Mouse (Mus musculus) kidney, adult 8-10 months (tissue): ENCODE data around the gene Zbtb38.
A peak's percentile ranks its signal among the peaks of the same experiment; 100 is the strongest.
"Not testable (repeated sequence)": the region's sequence is repeated elsewhere in the genome, so short reads cannot be mapped to it uniquely, and the experiment has no call there.

Experiments
- DNase-seq, 2 experiments: peaks; one replicate each; pipeline ENCODE4 v3.0.0; 2022

Zbtb38 gene

DNA sequence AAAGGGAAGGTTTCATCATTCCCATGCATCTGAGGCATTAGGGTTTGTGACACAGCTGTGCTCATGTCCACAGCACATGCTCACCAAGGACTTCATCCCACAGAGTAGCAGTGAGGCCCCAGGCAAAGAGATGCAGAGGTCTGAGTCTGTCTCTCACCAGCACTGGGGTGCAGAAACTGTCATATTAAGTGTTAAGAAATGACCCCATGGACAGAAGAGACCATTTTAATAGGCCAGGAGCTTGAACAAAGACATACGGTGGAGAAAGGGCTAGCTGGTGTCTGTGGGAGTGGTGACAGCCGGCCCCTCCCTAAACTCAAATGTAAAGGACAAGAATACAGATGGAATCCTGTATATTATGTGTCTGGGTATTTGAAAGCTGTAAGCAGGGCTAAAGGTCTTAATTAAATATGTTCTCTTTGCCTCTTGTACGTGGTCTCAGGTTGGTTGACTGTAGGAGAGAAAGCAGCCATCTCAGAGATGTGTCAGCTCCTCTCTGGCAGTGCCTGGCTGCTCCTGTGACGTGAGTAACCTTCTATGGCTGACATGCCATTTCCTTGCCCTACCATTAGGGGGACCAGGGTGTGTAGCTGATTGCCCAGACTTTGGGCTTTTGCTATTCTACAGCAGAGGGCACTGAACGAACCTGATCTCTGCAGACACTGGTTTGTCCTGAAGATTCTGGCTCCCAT lies 77.4 kb downstream of the Zbtb38 start:
- peak; percentile 48 to 61 for DNase-seq

DNA sequence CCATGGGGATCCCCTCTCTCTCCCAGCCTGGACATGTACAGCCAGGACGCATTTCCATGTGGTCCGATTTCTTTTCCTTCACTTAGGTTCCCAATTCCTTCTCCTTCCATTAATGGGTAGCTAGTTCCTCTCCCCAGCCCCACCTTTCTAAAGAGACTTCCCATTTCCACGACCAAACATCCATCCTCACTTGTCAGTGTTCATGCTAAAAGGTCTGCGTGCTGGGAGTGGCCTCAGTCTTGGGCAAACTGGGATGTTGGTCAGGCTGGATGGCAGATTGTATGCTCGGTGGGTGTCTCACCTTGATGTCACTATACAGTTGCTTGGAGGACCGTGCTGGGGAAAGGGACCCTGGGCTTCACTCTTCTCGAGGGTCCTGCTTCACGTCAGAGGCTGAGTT lies 78.3 kb downstream of the Zbtb38 start:
- DNase-seq = no peak

DNA sequence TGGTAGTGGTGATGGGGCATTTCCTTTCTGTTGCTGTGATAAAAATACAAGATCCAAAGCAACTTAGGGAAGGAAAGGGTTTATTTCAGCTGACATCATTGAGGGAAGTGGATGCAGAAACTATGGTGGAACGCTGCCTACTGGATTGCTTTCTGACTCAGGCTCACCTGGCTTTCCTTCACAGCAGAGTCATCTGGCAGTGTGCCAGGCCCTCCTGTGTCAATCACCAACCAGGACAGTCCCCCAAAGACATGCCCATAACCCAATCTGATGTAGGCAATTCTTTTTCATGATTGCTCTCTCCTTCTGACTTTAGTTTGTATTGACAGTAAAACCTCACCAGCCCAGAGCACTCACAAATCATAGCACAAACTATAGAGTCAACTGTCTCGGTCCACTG lies 80.2 kb downstream of the Zbtb38 start:
- no peak for DNase-seq

DNA sequence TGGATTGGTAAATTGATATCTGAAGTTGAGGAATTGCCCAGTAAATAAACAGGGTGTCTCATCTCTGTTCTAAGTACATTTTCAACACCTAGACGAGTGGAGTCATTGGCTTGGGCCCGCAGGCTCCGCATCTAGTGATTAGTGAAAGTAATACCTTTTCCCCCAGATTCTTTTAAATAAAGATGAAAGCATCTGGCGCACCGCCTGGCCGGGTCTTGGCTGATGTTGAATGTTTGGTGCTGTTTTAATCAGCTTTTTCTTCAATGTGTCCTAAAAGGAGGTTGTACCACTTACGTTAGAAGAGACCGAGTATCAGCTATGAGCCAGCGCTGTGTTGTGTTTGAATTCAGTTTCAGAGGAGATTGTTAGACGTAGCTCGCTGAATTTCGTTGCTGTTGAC lies 81.4 kb downstream of the Zbtb38 start:
- no peak for DNase-seq

DNA sequence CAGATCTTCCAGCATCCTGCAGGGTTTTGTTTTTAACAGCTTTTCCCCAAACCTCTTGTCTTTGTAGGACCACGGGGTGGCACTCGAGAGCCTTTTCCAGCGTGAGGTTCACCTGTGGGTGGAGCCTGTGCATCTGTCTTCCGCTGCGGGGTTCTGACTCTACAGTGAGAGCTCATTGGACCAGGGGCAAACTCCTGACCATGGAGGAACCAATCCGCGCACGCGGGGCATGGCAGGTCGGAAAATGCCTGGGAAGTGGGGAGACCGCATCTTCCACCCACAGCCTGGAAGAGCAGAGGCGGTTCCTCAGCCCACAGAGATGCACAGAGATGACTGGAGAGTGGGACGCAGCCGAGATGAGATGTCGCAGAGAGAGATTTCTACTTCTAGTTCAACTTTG lies 82.8 kb downstream of the Zbtb38 start:
- peak; percentile 95 to 97 for DNase-seq

DNA sequence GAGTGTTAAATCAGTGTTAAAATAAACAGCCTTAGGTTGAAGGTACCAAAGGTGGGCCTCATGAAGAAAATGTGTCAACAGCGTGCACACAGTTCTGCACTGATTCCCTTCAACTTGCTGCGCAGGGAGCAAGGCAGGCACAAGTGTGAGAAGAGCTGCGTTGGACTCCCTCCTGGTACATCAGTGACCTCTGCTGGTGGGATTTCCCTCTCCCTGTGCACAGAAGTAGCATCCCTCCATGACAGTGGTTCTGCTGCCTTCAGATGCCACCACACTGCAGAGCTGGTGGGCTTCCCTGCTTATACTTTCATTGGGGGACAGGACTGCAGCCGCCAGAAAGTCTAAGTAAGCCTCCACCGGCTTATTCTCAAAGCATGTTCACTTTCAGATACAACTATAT lies 84.0 kb downstream of the Zbtb38 start:
- DNase-seq = peak; percentile 31 to 67

DNA sequence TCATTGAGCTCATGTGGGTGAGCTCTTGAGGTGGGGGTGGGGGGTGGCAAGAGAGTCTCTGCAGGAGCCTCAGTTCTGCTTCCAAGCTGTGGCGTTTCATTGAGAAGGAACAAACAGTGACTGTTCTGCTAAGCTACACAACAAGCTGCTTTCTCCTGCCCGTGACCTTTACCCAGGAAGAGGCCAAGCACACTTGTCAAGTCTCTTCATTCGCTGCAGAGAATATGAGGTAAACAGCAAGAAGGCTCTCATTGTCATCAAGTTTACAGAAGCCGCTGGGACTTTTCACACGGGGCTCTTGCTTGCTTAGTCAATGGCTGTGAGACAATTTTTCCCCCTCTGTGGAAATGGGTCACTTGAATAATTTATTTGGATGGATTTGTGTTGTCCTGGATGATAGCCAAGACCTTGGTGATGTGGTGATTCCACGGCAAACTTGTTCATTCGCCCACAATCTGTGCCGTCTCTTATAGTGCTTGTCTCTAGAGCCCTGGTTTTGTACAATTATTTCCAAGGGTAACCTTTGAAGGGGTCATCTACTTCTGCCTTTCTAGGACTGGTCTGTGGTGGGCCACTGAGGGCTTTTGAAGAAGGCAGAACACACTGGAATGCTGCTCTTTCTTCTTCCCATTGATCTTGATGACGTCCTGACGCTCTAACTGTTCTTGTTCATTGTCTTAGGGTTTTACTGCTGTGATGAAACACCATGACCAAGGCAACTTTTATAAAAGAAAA lies 92.0 kb downstream of the Zbtb38 start:
- DNase-seq = no peak

DNA sequence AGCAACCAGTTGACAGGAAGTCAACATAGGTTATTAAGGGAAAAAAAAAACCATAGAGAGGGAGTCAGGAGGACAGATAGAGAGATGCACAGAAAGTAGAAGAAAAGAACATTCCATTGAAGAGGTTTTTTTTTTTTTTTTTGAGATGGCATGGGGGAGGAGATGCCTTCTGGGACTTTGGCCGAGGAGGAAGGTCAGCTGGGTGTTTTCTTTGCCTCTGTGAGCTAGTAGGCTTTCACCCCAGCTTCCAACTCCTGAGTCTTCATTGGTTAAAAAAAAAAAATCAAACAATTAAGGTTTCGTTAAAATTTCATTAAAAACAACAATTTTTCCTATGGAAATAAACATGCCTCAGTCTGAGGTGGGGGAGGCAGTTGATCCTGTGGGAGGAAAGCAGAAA lies 92.8 kb downstream of the Zbtb38 start:
- DNase-seq = peak in 1 of 2 experiments; percentile 18

DNA sequence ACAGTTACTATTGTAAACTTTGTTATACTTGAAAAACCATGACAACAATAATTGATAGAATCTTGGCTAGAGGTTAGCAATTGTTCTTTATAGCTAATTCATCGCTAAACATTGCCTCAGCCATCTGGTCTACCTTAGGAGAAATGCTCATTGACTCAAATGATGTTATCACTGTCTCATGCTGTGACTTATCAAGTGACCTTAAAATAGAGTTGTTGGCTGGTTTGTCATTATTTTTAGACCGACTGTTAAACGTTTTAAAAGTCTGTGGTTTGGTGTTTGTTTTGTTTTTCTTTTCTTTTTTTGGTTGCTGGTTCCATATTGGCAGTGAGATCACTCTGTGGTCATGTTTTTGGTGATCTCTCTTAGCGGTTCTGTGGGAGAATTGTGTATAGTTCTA lies 99.1 kb downstream of the Zbtb38 start:
- no peak for DNase-seq

DNA sequence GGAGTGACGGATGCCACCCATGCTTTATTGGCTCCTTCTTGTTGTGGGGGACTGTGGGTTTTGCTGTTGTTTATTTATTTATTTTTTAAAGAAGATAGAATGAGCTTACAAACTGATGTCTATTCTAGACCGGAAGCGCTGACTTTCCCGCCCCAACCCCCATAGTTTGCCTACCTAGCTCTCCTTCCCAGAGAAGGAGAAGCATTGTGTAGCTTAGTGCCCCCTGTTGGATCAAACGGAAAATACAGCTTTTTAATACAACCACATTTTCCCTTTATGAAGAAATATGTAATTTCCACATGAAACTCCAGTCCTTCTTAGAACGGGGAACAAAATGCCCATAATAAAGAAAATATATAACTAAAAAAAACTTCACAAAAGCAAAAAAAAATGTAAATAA lies 99.9 kb downstream of the Zbtb38 start:
- DNase-seq = no peak

DNA sequence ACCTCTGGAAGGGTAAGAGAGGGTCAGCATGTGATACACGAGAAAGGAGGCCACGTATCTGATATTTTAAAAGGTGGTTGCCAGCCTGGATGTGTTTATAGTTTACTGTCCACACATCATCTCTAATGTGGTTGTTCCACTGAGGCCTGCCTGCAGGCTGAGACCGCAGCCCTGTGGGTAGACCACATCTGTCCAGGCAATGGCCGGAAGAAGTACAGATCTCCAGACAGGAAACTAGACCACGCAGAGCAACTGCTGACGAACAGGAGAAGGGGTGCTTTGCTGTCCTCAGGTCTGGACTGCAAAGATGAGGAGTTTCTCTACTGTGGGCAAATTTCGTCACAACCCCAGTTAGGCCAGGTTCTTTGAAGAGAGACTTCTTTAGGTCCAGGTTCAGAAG lies 101.8 kb downstream of the Zbtb38 start:
- DNase-seq = no peak

DNA sequence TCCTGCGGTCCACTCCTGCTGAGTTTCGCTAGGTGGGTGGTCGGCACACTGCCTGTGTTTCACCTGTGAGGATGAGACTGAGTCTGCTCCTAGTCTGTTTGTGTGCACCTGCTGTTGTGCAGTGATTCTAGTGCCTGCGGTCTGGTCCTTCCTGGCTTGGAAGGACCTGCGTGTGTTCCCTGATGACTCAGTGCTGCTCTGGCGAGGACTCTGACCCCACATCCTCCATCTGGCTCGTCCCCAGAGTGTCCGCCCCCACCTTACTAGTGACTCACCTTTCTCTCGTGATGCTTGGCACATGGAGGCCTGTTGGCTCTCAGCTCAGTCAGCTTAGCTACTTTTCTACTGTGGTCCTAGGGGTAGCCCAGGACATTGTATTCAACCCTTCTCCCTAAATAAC lies 102.7 kb downstream of the Zbtb38 start:
- peak; percentile 86 to 88 for DNase-seq

DNA sequence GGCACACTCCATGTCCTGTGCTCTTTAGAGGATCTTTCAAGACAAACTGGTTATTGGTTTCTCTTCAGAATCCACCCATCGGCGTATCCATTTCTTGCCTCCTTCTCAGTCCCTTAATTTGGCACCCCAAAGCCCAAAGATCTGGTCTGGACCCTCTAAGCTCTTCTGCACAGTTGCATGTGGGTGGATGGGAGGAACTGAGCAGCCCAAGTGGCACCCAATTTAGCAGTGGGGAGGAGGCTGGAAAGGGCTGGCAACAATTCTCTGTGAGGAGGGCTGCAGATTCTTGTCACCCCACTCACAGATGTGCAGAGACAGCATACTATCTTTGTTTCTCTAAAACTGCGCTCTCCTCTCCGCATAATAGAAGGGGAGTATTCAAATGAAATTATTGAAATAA lies 103.3 kb downstream of the Zbtb38 start:
- no peak for DNase-seq

DNA sequence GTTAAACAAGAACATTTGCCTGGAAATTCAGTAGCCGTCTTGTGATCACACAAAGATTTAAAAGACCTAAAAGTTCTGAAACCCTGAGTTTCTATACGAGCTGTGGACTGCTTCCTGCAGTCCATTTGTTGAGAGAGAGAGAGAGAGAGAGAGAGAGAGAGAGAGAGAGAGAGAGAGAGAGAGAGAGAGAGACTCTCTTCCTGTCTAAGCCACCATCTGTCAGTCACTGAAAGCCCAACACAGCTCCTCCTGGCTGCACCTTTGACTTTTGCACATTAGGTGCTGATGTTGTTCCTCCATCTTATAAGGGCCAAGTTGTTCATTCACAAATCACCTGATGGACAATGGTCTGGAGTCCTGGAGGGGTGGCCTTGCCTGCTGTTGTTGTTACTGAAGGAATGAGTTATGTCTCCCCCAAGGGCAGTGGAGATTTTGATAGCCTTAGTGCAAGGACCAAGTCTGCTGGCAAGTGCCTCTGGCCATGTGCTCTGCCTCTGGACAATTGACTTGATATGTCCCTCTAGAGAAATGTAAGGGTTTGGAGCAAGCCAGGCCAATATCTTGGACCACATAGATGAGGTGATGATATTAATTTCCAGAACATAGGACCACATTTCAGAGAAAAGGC lies 105.8 kb downstream of the Zbtb38 start:
- DNase-seq = peak in 1 of 2 experiments; percentile 32

DNA sequence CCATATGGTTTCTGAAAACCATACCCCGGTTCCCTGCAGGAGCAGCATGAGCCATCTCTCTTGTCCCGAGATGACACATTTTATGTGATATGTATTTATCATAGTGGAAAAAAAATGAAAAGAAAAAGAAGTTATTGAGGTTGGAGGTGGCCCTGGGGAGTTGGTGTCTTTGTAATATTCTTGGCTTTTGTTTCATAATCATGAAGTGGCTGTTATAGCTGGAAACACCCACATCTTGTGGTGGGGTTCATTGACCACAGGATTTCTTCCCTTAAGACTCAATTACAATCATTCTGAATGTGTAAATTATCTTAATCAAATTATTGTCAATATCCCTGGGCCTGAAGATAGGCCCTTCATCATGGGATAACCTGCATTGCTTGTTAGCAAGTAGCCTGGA lies 107.8 kb downstream of the Zbtb38 start:
- no peak for DNase-seq

DNA sequence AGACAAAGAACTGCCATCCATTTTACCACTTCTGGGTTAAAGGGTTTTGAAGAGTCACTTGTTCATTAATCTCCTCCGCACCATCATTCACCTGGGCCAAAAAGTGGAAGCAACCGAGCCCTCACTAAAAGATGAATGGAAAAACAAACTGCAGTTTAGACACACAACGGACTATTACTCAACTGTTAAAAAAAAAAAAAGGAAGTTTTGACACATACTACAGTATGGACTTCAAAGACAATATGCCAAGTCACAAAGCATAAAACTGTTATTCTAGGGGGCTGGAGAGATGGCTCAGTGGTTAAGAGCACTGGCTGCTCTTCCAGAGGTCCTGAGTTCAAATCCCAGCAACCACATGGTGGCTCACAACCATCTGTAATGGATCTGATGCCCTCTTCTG lies 108.6 kb downstream of the Zbtb38 start:
- not testable (repeated sequence) for DNase-seq

DNA sequence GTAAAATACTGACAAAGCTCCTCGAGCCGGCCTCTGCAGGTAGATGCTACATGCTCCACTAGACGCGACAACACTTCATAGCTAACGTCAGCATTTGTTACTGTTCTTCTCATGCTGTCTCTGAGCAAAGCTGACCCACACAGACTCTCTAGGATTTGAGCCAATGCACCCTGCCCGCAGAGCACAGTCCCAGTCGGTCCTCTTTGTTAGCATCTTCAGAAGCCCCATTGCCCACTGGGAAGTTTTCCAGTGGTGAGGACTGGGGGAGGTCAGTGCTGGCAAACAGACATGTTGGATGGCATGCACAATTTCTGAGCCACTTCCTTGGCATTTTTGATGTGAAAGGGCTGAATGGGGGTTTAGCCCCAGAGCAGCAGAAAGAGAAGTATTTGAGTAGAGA lies 113.2 kb downstream of the Zbtb38 start:
- DNase-seq = peak; percentile 45 to 76

DNA sequence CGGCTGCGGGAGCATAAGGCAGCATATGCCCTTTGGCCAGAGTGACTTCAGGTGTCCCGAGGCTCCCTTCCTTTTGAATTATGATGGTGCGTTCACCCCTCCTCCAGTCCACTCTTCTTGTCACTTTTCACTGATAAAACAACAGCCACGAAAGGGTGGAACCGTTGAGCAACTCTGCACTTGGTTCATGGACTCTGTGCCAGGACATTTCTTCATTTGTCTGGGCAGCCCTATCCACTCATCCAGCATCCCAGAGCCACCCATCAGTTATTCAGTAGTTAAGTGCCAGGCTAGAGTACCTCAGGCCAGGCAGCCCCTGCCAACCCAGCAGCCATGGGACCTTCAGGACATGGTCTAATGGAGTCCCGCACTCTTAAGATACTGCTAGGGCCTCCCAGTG lies 114.1 kb downstream of the Zbtb38 start:
- peak; percentile 18 to 53 for DNase-seq

DNA sequence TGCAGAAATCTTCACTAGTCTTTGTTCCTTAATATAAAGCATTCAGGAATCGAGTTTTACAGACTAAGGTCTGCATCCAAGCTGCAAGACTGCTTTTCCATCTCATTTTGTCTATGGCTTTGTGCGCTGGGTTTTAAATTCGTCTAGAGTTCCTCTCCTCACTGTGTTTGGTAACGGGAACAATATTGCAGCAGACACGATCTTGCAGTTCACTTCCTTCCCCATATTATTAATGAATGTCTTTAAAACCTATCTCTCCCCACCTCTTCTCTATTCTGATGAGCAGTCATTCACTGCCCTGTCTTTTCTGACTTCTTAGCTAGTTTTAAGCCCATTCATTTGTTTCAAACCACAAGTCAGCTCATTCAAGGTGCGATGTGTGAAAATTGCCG lies 115.5 kb downstream of the Zbtb38 start:
- DNase-seq = no peak

DNA sequence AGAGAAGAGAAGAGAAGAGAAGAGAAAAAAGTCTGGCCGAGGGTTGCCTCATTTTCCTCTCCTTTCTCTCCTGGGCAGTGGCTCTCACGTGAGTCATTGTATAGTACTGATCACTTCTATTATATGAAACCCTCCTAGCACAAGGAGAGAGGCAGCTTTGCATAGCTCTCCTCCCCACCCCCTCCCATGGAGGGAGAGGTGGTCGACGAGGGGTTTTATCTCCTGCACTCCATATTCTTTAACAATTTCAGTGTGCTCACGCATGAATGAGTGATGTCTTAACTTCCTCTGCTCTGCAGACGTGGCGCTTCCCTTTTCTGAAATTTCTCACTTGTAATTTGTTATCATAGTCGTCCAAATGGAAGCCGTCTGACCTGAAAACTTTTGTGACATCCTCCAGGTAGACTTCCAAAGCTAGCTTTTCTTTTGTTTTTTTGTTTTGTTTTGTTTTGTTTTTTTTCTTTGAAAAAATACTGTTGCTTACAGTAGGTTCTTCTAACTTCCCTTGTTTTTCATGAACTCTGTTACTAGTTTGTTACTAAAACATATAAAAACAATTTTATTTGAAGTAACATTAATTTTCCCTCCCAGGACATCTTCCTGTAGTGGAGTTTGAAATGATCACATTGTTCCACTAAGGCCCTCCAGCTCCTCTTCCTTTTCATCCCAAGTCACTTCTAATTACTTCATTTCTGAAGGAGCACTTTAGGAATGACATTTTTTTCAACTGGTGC lies 116.0 kb downstream of the Zbtb38 start:
- DNase-seq = no peak

DNA sequence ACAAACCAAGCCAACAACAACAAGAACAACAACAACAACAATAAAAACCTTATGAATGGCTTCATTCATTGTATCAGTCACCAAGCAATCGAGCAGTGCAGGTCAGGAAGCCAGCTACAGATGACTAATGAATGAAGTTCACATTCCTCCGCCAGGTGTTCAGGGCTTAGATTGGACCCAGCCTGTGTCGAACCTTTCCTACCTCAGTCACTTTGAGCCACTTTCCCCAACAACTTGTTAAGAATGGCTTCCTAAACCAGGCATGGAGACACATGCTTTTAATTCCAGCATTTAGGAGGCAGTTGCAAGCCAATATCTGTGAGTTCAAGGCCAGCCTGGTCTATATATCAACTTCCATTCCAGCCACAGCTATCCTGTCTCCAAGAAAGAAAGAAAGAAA lies 116.7 kb downstream of the Zbtb38 start:
- no peak for DNase-seq

DNA sequence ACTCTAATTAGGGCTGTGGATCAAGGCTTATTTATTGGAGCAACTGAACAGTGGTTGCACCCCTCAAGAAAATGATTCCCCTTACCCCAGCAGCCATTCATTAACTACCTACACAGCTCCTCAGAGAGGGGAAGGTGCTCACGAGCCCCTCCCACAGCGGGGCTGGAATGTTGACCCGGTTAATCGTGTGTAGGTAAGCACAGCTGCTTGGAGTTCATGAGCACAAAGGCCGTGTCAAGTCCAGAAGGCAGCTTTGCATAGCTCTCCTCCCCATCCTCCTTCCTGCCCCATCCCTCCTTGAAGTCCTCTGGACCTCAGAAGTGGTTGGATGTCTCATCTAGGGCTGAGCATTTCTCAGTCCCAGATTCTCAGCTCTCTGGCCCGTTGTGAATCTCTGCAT lies 117.5 kb downstream of the Zbtb38 start:
- peak; percentile 78 to 85 for DNase-seq

DNA sequence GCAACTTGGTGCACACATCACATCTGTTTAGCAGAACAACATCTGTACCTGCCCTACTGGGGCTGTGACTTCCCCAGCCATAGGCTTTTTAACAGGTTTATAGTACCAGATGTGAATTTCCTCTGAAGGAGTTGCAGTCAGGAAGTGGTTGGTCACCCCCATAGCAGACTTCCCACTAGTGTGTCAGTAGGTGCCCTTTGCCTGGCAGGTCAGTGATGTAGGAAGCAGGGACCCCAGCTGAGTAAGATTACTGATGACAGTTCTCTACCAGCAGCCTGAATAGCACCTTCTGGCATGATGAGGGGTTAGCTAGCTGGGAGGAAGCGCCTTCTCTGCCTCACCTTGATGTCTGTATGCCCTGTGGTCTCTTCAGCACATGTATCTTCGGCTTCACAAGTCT lies 118.9 kb downstream of the Zbtb38 start:
- DNase-seq = no peak
